Mouse (Mus musculus): ENCODE results near the gene Vps4a. TPM values are rescaled to one million over a fixed set of nuclear protein-coding genes. Genes with fewer than 3 reads are reported as not detected.

Gene Vps4a
- polyA plus RNA-seq, 1 experiment from 2014 or later, result 152 TPM

DNA sequence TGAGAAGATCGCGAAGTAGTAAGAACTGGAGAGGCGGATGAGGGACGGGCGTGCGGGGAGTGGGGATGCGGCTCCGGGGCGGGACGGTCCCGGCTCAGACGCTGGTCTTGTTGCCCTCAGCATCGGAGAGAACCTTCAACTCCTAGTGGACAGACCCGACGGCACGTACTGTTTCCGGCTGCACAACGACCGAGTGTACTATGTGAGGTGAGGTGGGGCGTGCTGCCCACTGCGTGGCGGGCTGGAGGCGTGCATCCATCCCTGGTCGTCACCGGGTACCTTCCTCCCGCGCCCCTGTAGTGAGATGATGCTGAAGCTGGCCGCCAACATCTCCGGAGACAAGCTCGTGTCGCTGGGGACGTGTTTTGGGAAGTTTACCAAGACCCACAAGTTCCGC, 25.9 kb downstream of the Vps4a start:
- no peaks in the 10 kb centered on the region for H3K27me3 ChIP-seq (ENCODE audit: control insufficient read depth, insufficient read depth, low read length)
- peaks cover 40% of the 10 kb centered on the region for H3K36me3 ChIP-seq (ENCODE audit: control insufficient read depth, insufficient read depth, low read length)
- peak overlapping the region; percentile 95 for H3K4me2 ChIP-seq (ENCODE audit: low read length)
- H3K9me3 ChIP-seq (ENCODE audit: control insufficient read depth, low read length), result no peaks in the 10 kb centered on the region
- peak overlapping the region; percentile 68 for H3K9ac ChIP-seq (replicated peaks; ENCODE audit: low read length)
- DNase-seq (no peak), ATAC-seq (ENCODE audit: low FRiP score, low TSS enrichment) (peak; percentile 66; the same call in 1 of the 2 replicates)
- H3K4me1 ChIP-seq (ENCODE audit: control insufficient read depth, insufficient read depth, low read length), result 0 out of 2 replicates have a peak, but pooled peaks cover 4% of the 10 kb centered on the region
- under 1% methylated on average over 33 of the region's 33 CpGs for WGBS
- peak overlapping the region; percentile 99 for H3K4me3 ChIP-seq (replicated peaks; ENCODE audit: low read depth, low read length)
- H3K27ac ChIP-seq (replicated peaks; ENCODE audit: low read depth, low read length), result peak overlapping the region; percentile 37; the same call in 1 of the 2 replicates

DNA sequence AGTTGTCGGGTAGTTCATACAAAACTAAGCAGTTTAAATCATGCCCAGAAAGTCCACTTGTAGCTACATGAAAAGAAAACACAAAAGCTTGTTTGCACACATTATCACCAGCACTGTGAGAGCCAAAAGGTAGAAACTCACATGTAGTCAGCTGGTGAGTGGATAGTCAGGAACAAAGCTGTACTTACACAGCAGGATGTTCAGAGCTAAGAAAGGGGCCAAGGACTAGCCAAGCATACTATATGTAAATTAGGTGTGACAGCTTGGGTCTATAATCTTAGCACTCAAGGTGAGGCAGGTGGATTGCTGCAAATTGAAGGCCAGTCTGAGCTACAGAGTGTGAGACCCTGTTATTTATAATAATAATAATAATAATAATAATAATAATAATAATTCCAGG, 31.6 kb downstream of the Vps4a start:
- no peak overlapping the region for H3K4me3 ChIP-seq (replicated peaks; ENCODE audit: low read depth, low read length)
- 93% methylated on average over 1 of the region's 1 CpGs for WGBS
- H3K36me3 ChIP-seq (ENCODE audit: control insufficient read depth, insufficient read depth, low read length), result peaks cover 18% of the 10 kb centered on the region
- no peaks in the 10 kb centered on the region for H3K4me1 ChIP-seq (ENCODE audit: control insufficient read depth, insufficient read depth, low read length)
- no peaks in the 10 kb centered on the region for H3K9me3 ChIP-seq (ENCODE audit: control insufficient read depth, low read length)
- H3K27me3 ChIP-seq (ENCODE audit: control insufficient read depth, insufficient read depth, low read length), result no peaks in the 10 kb centered on the region
- no peak overlapping the region for H3K27ac ChIP-seq (replicated peaks; ENCODE audit: low read depth, low read length)
- no peak overlapping the region for H3K4me2 ChIP-seq (ENCODE audit: low read length)
- H3K9ac ChIP-seq (replicated peaks; ENCODE audit: low read length), result no peak overlapping the region
- no peak for DNase-seq
- ATAC-seq (ENCODE audit: low FRiP score, low TSS enrichment), result no peak

DNA sequence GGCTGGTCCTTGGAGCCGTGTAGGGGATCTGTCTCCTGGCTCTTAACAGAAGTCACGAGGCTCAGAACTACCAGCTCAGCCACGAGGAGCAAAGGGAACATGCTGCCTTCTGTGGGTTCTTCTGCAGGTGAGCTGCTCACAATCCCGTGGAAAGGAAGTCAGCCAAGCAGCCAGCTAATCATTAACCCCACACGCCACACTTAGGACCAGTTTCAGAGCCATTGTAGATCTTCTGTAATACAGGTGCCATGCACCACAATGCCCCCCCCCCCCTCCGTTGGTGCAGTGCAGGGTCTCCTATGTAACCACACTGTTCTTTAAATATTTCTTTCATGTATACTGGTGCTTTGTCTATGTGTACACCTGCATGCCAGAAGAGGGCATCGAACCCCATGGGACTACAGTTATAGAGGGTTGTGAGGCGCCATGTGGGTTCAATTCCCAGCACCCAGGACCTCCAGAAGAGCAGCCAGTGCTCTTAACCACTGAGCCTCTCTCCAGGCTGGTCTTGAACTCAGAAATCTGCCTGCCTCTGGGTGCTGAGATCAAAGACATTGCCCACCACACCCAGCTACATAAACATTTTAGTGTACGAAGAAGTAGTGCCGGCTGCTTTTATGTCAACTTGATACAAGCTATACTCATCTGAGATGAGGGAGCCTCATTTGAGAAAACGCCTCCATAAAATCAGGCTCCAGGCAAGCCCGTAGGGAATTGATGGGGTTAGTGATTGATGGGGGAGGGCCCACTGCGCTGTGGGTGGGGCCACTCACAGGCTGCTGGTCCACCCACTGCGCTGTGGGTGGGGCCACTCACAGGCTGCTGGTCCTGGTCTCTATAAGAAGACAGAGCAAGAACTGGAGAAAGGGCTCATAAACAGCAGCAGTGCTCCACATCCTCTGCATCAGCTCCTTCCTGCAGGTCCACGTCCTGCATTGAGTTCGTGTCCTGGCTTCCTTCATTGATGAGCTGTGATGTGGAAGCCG, 34.8 kb downstream of the Vps4a start, which contains the start of gene Tmed6:
Gene Tmed6, minus strand, starts transcription at position 134 of the 986 bp plus-strand sequence.
- ATAC-seq (ENCODE audit: low FRiP score, low TSS enrichment), result no peak

GRCm38 (mm10) chr8:107073706-107074105, 42.7 kb downstream of the Vps4a start:
- Histone ChIP-seq H3K4me2 (ENCODE audit: low read length) (no peak overlapping the region), H3K9ac (replicated peaks; ENCODE audit: low read length) (no peak overlapping the region), H3K36me3 (ENCODE audit: control insufficient read depth, insufficient read depth, low read length) (peaks cover 89% of the 10 kb centered on the region), H3K27ac (replicated peaks; ENCODE audit: low read depth, low read length) (no peak overlapping the region), H3K27me3 (ENCODE audit: control insufficient read depth, insufficient read depth, low read length) (no peaks in the 10 kb centered on the region), H3K4me1 (ENCODE audit: control insufficient read depth, insufficient read depth, low read length) (no peaks in the 10 kb centered on the region), H3K9me3 (ENCODE audit: control insufficient read depth, low read length) (no peaks in the 10 kb centered on the region), H3K4me3 (replicated peaks; ENCODE audit: low read depth, low read length) (no peak overlapping the region)
- no peak for ATAC-seq (ENCODE audit: low FRiP score, low TSS enrichment)
- no peak for DNase-seq
- WGBS, result 91% methylated on average over 4 of the region's 4 CpGs

More for the DNA sequence above, 34.8 kb downstream of the Vps4a start, which contains the start of gene Tmed6:
- H3K4me2 ChIP-seq (ENCODE audit: low read length), result no peak within 1 kb of the TSS
- H3K36me3 ChIP-seq (ENCODE audit: control insufficient read depth, insufficient read depth, low read length), result peaks cover 21% of the 10 kb centered on the region
- no peaks in the 10 kb centered on the region for H3K9me3 ChIP-seq (ENCODE audit: control insufficient read depth, low read length)
- no peak within 1 kb of the TSS for H3K27ac ChIP-seq (replicated peaks; ENCODE audit: low read depth, low read length)
- H3K9ac ChIP-seq (replicated peaks; ENCODE audit: low read length), result no peak within 1 kb of the TSS
- no peak within 1 kb of the TSS for H3K4me3 ChIP-seq (replicated peaks; ENCODE audit: low read depth, low read length)
- no peak for DNase-seq
- WGBS, result 68% methylated on average over 17 of the region's 17 CpGs
- no peaks in the 10 kb centered on the region for H3K27me3 ChIP-seq (ENCODE audit: control insufficient read depth, insufficient read depth, low read length)
- H3K4me1 ChIP-seq (ENCODE audit: control insufficient read depth, insufficient read depth, low read length), result no peaks in the 10 kb centered on the region

DNA sequence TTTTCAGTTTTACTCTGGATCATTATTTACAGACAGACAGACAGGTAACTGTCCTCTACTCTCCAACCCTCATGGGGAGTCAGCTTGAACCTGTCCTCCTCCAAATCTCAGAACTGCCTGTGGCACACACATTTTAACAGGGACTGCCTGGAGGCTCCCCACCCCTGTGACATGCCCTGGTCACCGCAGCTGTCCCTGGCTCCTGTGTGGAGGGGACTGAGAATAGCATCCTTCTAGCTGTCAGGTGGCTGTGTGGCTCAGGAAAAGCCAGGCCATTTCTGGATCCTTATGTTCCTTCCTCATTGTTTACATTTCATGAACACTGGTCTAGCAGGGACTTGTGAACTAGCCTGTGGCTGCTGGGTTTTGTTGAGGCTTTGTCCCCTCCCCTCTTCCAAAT, 43.1 kb downstream of the Vps4a start:
- Histone ChIP-seq H3K27ac (replicated peaks; ENCODE audit: low read depth, low read length) (no peak overlapping the region), H3K9me3 (ENCODE audit: control insufficient read depth, low read length) (no peaks in the 10 kb centered on the region), H3K27me3 (ENCODE audit: control insufficient read depth, insufficient read depth, low read length) (no peaks in the 10 kb centered on the region), H3K4me2 (ENCODE audit: low read length) (no peak overlapping the region), H3K9ac (replicated peaks; ENCODE audit: low read length) (no peak overlapping the region), H3K4me1 (ENCODE audit: control insufficient read depth, insufficient read depth, low read length) (no peaks in the 10 kb centered on the region), H3K4me3 (replicated peaks; ENCODE audit: low read depth, low read length) (no peak overlapping the region), H3K36me3 (ENCODE audit: control insufficient read depth, insufficient read depth, low read length) (peaks cover 90% of the 10 kb centered on the region)
- DNase-seq (no peak), ATAC-seq (ENCODE audit: low FRiP score, low TSS enrichment) (no peak)
- WGBS, result 95% methylated on average over 1 of the region's 1 CpGs

GRCm38 (mm10) chr8:107076239-107076888, 45.3 kb downstream of the Vps4a start:
- H3K4me2 ChIP-seq (ENCODE audit: low read length), result no peak overlapping the region
- no peaks in the 10 kb centered on the region for H3K9me3 ChIP-seq (ENCODE audit: control insufficient read depth, low read length)
- H3K27ac ChIP-seq (replicated peaks; ENCODE audit: low read depth, low read length), result no peak overlapping the region
- no peak overlapping the region for H3K9ac ChIP-seq (replicated peaks; ENCODE audit: low read length)
- 92% methylated on average over 7 of the region's 7 CpGs for WGBS
- H3K27me3 ChIP-seq (ENCODE audit: control insufficient read depth, insufficient read depth, low read length), result no peaks in the 10 kb centered on the region
- DNase-seq (no peak), ATAC-seq (ENCODE audit: low FRiP score, low TSS enrichment) (no peak)
- H3K4me1 ChIP-seq (ENCODE audit: control insufficient read depth, insufficient read depth, low read length), result no peaks in the 10 kb centered on the region
- no peak overlapping the region for H3K4me3 ChIP-seq (replicated peaks; ENCODE audit: low read depth, low read length)
- H3K36me3 ChIP-seq (ENCODE audit: control insufficient read depth, insufficient read depth, low read length), result peaks cover 92% of the 10 kb centered on the region

DNA sequence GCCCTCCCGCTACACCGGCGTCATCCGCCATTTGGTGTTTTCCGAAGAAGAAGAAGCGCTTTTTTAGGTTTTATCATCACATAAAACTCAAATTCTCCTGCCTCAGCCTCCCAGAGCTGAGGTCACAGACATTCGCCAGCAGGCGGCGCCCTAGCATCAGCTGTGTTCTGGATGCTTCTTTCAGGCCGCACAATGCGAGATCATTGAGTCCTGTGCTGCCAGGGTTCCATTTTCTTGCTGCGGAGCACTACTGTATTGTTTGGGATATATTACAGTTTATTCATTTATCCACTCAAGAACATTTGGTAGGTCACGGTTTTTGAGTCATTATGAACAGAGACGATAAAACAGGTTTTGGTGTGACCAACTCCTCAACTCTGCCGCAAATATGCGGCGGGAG, 54.3 kb downstream of the Vps4a start:
- 98% methylated on average over 17 of the region's 17 CpGs for WGBS
- ATAC-seq (ENCODE audit: low FRiP score, low TSS enrichment), result no peak

GRCm38 (mm10) chr8:107086018-107086417, 55.0 kb downstream of the Vps4a start:
- Histone ChIP-seq H3K27me3 (ENCODE audit: control insufficient read depth, insufficient read depth, low read length) (no peaks in the 10 kb centered on the region), H3K36me3 (ENCODE audit: control insufficient read depth, insufficient read depth, low read length) (peaks cover 54% of the 10 kb centered on the region), H3K9ac (replicated peaks; ENCODE audit: low read length) (no peak overlapping the region), H3K4me2 (ENCODE audit: low read length) (no peak overlapping the region), H3K4me3 (replicated peaks; ENCODE audit: low read depth, low read length) (no peak overlapping the region), H3K9me3 (ENCODE audit: control insufficient read depth, low read length) (no peaks in the 10 kb centered on the region), H3K4me1 (ENCODE audit: control insufficient read depth, insufficient read depth, low read length) (no peaks in the 10 kb centered on the region), H3K27ac (replicated peaks; ENCODE audit: low read depth, low read length) (no peak overlapping the region)
- DNase-seq (no peak), ATAC-seq (ENCODE audit: low FRiP score, low TSS enrichment) (no peak)
- over 99% methylated on average over 5 of the region's 5 CpGs for WGBS

More for the DNA sequence above, 54.3 kb downstream of the Vps4a start:
- Histone ChIP-seq H3K27ac (replicated peaks; ENCODE audit: low read depth, low read length) (no peak overlapping the region), H3K27me3 (ENCODE audit: control insufficient read depth, insufficient read depth, low read length) (no peaks in the 10 kb centered on the region), H3K4me2 (ENCODE audit: low read length) (no peak overlapping the region), H3K36me3 (ENCODE audit: control insufficient read depth, insufficient read depth, low read length) (peaks cover 55% of the 10 kb centered on the region), H3K9me3 (ENCODE audit: control insufficient read depth, low read length) (no peaks in the 10 kb centered on the region), H3K4me1 (ENCODE audit: control insufficient read depth, insufficient read depth, low read length) (no peaks in the 10 kb centered on the region), H3K9ac (replicated peaks; ENCODE audit: low read length) (no peak overlapping the region), H3K4me3 (replicated peaks; ENCODE audit: low read depth, low read length) (no peak overlapping the region)
- DNase-seq, result peak; percentile 7

Measured in midbrain, embryonic 14.5 days (tissue).